Mouse (Mus musculus) spleen, embryonic (tissue): ENCODE measurements around the gene Macf1.

Experiments used
- CTCF ChIA-PET: fragments of 350-600 bp; sonication (Branson Sonifier 250); formaldehyde crosslinking; loops from one replicate; lab custom pipeline; 2022; lab: Charles Lee

Macf1 gene

DNA sequence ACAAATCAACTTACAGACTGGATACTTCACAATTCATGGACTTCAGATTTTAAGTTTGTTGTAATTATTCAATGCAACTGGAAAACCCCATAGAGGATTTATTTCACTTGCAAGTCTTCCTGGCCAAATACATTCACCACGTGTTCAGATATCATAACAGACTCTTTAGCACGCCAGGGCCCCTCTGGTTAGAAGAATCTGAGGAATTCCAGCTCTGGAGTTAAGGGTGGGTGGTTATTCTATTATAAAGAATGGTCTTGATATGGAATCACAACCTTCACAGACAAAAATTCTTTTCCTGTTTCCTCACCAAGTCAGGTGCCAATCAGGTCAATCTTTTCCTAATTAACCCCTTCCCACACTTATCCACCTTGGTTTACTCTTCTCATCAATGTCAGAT, 270.3 kb downstream of the Macf1 start:
- CTCF ChIA-PET, result no interaction called here

DNA sequence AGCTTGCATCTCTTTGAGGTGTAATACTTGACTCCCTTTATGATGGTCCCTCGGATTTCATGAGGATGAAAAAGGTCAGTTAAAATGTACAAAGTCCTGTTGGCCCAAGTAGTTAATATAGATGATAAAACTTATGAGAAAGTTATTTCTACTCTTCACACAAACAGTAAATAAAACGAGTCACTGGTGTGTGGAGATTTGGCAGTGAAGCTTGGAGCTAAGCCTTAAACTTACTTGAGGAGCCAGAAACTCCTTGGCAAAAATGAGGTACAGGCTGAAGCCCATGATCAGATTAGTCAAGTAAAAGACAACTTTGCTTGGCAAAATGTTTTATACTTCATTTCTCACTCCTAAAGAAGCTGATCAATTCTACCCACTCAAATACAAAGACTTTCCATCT, 271.2 kb downstream of the Macf1 start:
- CTCF ChIA-PET, result no interaction called here

DNA sequence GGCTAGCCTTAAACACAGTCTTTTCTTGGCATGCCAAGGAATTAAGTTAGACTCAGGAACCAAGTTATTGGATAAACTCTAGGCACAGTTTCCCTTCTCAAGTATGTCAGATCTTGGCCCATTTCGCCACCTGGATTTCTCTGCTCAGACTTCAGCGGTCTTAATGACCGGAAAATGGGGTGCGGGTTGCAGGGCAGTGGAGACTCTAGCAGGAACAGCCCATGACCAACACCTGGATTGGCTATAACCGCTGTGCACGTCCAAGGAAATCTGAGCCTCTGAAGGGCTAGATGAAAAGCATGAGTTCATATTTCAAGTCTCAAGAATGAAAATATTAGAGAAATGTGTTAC, 271.7 kb downstream of the Macf1 start:
- CTCF ChIA-PET, result no interaction called here

DNA sequence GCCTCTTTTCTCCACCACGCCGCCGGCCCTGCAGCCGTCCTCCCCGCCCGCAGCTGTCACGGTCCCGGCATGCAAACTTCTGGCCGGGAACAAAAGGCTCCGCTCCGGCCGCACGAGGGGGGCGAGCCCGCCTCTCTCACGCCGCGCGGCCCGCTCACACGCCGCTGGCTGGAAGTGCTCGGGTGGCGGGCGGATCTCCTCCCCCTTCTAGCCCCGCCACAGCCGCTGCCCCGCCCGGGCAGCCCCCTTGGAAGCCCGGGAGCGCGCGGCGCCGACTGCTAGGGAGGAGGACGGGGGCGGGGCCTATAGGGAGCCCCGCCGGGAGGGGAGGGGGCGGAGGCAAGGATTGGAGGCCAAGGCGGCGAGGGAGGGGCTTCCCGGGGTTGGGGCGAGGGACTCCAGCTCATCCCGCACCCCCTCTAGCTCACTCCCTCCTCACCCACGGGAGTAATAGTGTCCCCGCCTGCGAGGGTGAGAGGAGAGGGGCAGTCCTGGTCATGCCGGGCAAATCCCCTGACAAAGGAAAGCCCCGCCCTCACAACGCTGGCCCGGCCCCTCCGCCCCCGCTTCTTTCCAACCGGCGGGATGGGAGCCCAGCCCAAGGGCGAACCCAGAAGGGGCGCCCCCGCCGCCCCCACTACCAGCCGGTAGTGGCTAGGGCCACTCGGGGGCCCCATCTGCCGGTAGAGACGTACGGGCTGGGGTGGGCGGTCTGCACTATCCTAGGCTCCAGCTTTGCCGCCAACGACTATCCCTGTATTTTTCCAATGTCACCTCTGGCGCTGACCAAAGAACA, 272.2 kb downstream of the Macf1 start:
- CTCF ChIA-PET, result no interaction called here

DNA sequence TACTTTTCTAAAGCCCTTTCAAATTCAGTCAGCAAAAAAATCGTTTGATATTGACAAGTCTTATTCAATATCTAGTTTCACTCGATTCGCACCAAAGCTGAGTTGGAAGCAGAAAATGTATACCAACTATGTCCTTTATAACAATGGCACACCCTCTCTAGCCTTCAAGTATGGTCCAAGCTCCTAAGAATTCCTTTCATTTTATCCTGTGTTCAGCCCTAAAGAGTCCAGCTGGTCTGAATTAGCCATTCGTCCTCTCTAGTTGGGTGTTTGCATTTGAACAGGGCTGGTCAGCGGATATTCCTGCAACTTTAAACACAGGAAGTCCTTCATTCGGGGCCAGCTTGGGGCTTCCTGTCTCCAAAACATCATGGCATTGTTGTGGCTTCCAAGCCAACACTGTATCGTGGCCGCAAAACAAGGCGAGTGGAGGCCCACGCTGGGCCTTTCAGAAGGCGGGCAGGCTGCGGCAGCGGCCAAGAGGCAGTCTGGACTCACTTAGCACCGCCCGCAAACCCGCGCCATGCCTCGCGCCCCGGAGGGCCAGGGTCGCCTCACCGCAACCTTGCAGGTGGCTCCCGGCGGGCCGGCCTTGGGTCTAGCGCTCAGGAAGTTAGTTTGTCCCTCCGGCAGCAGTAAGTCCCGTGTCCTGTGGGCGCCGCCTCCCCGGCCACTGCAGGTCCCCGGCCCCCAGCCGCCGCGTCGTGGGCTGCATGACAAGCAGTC, 273.0 kb downstream of the Macf1 start:
- CTCF ChIA-PET, result no interaction called here

DNA sequence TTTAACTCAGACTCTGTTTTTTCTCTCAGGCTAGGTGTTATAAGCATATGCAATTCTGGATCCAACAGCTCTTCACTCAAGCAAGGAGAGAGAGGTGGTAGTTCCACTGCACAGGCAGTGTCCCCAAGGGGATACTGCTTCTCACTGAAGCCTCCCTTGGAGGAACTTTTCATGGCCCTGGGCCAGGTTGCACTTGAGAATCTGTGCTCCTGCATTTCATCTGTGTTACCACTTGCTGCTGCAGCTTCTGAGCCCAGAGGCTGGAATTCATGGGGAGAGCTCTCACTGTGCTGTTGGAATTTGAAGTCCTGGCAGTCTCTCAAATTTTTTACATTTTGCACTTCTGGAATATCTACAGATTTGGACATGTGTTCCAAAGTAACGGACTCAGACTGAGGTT, 274.4 kb downstream of the Macf1 start:
- CTCF ChIA-PET, result no interaction called here

DNA sequence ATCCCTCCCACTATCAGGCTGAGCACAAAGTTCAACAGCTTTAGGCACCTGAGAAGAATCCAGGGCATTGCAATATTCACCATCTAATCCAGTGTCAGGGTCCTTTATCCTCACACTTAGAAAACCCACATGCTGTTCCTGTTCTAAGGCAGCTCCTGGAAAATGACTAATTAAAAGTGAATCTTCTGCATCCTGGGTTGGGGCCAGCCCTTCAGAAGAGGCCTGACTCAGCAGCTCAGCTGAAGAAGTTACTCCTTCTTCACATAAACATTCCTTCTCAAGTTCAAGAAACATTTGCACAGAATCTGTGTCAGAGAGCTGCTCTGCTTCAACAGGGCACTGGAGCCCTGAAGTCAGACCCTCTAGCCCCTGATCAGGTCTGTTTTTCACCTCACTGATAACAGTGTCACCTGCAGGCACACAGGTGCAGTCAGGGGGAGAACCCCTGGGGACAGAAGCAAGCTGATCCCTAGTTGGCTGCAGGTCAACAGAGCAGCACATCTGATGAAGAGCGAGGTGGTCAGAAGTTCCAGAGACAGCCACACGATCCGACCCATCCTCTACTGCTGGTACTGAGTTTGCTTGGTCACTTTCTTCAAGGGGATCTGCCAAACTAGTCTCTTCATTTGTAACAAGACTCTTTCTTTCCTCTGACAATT, 275.0 kb downstream of the Macf1 start:
- CTCF ChIA-PET, result interaction anchor here (0.6 kb wide), 1 partner anchor 17 kb away, joined by 4 read pairs; no protein-coding TSS in a partner anchor

DNA sequence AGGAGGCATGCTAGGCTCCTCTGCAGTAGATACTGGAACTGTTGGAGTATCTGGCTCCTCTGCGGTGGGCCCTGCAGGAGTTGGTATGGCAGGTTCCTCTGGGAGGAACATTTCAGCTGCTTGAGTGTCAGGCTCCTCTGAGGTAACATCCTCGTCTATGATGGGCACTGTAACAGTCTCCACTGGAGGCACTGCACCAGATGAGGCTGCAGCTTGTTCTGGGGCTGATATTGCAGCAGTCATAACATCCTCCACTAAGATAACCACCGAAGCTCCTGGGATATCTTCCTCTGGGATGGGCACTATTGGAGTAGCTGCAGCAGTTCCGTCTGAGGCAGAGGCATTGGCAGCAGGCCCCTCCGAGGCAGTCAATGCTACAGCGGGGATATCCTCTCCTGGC, 276.4 kb downstream of the Macf1 start:
- CTCF ChIA-PET, result interaction anchor here (0.6 kb wide), 1 partner anchor 111 kb away, joined by 4 read pairs; no protein-coding TSS in a partner anchor

DNA sequence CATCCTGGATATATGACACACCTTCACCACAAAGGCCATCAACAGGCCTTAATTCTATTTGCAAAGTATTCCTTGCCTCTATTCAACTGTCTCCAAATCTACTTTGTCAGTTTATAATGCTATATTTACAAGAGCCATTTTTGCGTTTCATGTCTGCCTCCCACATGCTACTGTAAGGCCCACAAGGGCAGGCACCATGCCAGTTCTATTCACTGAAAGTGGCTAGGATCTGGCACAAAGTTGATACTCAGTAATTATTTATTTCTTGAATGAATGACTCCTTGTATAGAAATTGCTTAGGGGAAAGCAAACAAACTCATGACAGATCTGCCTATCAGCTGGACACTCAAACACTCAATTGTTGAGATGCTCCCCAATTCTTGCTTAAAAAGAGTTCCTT, 280.1 kb downstream of the Macf1 start:
- CTCF ChIA-PET, result interaction anchor here (0.6 kb wide), 1 partner anchor 43 kb away, joined by 3 read pairs; no protein-coding TSS in a partner anchor

DNA sequence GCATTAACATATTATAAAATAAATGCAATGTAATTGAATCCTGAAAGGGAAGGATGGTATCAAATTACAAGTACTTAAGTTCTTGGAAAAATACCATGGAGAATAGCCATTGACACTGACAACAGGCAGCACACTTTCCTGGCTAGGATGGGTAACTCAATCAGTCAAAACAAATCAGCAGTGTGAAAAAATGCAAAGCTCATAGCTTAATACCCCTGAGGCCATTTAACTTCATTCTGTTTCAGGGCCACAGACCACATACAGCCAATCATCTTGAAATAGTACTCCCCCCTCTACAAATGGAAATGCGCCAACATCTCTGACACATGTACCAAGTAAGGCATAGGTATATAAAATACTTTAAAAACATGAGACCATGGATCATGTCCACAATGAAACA, 281.9 kb downstream of the Macf1 start:
- CTCF ChIA-PET, result no interaction called here

DNA sequence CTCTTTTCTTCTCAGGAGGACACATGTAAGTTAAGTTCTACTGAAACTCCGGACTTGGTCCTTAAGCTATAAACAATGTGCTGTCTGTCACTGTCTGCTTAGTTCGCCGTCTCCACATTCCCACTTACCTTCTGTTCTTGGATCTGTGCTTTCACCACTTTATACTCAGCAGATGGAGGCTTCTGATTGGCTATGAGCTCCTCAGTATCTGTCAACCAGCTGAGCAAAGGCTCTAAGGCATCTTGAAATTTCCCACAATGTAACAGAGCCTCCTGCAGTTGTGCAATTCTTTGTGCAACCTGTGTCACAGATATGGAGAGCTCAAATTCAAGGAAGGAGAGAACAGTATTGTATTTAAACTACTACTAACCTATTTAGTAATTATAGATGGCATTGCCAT, 282.9 kb downstream of the Macf1 start:
- CTCF ChIA-PET, result no interaction called here

DNA sequence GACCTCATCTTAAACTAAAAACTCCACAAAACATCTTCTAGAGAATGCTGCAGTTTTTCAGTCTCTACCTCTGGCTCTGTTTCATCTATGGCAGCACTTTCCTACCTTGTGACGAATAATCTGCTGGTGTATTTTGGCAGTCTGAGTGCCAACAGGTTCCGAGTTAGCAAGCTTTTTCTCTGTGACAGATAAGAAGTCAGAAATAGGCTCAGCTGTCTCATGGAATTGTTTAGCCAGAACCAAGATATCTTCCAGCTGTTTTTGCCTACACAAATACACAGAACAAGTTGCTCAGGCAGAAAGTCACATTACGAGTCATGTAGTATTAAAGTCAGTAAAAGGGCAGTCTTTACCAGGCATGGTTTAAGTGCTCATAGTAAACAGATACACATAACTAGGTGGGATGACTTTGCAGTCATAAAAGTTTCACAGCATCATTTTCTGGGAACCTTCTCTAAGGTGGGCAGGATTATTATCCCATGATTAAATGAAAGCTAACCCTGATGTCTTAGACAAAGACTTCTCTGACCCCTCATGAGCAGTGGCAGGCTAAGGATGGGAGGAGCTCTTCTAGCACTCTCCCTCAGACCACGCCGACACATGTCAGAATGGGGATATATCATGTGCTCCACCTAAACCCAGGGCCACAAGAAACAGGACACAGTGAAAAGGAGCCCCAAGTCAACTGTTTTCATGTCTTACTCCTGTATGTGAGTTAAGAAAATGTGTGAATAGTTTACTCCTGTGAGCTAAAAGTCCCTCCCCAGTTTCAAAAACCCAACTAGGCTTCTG, 286.3 kb downstream of the Macf1 start:
- CTCF ChIA-PET, result interaction anchor here (0.6 kb wide), 2 partner anchors 104 to 118 kb away, joined by 5 to 11 read pairs; no protein-coding TSS in a partner anchor

DNA sequence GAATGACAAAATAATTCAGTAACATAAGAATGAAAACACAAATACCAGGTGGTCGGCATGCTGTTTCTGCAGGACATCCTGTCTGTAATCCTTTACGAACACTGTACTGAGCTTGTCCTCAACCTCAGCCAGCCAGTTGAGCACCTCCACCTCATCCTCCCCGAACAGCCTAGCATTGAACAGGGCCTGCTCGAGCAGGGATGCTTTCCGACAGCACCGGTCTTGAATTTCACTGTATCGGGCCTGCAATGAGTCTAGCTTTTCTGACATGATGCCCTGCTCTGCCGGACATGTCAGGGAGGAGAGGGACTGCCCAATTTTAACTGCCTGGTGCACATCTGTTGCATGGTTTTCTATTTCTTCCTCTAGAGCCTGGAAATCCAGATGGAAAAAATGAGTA, 287.1 kb downstream of the Macf1 start:
- CTCF ChIA-PET, result no interaction called here

DNA sequence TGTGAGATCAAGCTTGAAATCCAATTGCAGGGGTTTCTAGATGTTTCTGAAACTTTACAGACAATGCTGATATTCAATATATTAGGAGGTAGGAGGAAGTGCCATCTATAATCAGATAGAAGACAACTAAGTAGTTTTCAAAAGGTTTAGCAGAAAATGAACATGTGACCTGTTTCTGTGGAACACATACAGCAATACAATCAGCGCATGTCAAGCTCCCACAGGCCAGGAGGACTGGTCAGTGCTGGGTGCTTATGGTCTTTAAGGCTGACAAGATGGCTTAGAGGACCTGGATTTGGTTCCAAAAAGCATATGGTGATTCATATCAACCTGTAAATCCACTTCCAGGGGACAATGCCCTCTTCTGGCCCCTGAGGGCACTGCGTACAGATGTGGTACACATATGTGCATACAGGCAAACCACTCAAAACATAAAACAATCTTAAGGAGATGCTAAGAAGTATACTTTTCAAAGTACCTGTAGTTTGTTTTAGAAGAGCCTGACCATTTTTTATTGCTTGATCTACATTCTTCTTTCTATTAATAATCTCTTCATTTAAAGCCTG, 288.6 kb downstream of the Macf1 start:
- CTCF ChIA-PET, result no interaction called here

DNA sequence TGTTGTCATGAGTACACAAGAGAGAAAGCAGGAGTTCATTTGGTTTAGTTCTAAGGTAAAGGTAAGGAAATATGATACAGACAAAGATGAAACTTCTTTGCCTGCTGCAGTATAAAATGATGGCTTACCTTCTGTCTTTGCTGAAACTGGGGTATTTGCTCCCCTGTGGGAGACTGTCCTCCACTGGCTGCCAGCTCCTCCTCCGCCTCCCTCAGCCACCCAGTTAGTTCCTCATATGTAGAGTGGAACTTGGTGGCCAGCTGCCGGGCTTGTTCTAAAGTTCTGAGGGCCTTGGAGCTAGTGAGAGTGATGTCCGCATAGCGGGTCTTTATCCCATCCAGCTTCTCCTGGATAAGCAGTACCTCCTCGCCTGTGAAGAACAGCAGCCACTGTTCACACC, 289.3 kb downstream of the Macf1 start:
- CTCF ChIA-PET, result interaction anchor here (0.6 kb wide), 1 partner anchor 153 kb away, joined by 4 read pairs; no protein-coding TSS in a partner anchor

DNA sequence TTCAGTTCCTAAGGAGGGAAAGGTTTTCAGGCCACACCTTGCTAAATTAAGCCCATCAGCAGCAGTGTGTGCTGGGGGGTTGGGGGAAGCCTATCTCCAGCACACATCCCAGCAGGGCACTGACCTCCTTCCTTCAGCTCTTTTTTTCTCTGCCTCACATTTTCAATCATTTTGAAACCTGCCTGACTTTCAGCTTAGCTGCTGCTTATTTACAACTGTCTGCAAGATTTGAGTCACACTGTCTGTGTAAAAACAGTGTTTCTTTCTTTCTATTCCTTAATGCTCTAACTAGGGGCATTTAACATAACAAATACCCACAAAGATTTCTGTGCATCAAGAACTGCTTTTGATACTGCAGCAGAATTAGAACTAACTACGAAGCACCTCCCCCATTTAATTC, 289.9 kb downstream of the Macf1 start:
- CTCF ChIA-PET, result no interaction called here

DNA sequence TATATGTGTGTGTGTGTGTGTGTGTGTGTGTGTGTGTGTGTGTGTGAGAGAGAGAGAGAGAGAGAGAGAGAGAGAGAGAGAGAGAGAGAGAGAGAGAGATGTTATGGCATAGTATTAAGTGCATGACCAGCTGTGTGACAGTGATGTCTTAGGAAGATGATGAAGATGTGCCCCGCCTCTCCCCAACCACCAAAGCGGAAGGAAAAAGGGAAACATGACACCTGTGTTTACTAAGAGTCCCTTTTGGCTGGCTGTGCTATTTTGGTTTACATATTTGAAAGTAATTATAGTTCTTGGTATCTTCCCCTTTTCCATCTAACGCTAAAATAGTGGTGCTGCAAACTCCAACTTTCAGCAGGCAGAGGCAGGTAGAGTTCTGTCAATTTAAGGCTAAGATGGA, 291.2 kb downstream of the Macf1 start:
- CTCF ChIA-PET, result no interaction called here

DNA sequence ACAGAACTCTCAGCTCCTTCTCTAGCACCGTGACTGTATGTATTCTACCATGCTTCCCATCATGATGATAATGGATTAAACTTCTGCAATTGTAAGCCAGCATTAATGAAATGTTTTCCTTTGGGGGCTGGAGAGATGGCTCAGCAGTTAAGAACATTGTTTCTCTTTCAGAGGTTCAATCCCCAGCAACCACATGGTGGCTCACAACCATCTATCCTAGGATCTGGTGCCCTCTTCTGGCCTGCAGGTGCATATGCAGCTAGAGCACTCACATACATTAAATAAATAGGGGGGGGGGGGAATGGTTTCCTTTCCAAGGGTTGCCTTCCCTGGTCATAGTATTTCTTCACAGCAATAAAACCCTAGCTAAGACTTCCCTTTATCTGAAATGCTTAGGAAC, 292.0 kb downstream of the Macf1 start:
- CTCF ChIA-PET, result no interaction called here

DNA sequence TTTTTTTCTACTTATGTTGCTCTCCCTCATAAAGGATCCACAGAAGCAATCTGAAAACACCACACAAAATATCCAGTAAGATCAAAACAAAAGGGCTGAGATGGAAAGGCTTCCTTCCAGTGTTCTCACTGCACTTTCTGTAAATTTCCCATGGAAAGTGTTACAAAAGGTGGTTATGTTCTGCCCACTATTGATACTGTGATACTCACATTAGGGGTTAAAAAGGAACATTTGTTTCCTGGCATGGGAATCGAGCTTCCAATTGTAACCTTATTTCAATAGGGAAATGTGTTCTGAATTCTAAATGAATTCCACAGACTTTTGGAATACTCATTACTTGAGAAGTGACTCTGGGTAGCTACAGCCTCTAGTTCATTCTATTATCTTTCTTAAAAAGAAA, 299.1 kb downstream of the Macf1 start:
- CTCF ChIA-PET, result no interaction called here

DNA sequence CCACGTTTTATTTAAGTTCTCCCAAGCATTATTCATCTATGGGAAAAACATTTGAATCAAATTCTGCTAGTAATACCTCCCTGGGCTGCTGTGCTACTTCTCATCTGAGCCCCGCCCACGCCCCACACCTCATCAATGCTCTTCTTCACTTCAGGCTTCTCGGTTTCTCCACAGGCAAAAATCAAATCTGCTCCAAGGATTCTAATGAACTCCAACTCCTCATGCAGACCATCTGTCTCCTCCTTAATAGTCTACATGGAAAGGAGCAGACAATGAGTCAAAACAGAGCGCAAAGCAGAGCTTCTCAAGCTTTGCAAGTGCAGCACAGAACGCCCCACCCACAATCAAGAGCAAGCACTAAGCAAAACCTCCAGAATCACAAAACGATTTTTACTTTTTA, 301.0 kb downstream of the Macf1 start:
- CTCF ChIA-PET, result interaction anchor here (0.7 kb wide), 1 partner anchor 18 kb away, joined by 3 read pairs; no protein-coding TSS in a partner anchor

DNA sequence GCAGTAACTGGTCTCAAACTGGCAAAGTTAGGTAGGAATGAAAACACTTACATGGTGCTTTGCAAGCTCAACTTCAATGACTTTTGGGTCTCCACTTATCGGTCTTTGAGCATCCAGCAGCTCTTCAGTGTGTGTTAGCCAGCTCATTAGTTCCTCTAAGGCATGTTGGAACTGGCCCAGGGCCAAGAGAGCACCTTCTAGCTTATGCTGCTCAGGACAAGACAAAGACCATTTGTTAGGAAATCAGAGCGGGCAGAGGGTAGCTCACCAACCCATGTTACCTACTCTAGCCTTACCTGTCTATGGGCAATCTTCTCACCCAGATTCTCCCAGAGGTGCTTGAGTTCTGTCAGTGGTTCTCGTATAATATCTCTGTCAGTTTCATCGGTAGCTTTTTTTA, 302.1 kb downstream of the Macf1 start:
- CTCF ChIA-PET, result interaction anchor here (0.6 kb wide), 1 partner anchor 1378 kb away, joined by 4 read pairs; no protein-coding TSS in a partner anchor
